Mouse (Mus musculus) macrophage (primary cell): ENCODE results near the gene Plch2. TPM values are rescaled to one million over a fixed set of nuclear protein-coding genes. Genes with fewer than 3 reads are reported as not detected.

ENCODE experiments used
- H3K27ac ChIP-seq: fragments of 350-480 bp; formaldehyde crosslinking; 2 replicates; pipeline ENCODE4 v1.9.0; 2021
- H3K36me3 ChIP-seq: fragments of 350-480 bp; formaldehyde crosslinking; 2 replicates; pipeline ENCODE4 v1.9.0; 2021; ENCODE audit errors: inconsistent target
- H3K4me3 ChIP-seq: fragments of 350-480 bp; formaldehyde crosslinking; 2 replicates; pipeline ENCODE4 v1.9.0; 2021; ENCODE audit errors: inconsistent target
- H3K79me2 ChIP-seq: fragments of 350-480 bp; formaldehyde crosslinking; 2 replicates; pipeline ENCODE4 v1.9.0; 2021; ENCODE audit errors: inconsistent target
- WGBS: methylation state at CpG from one replicate; pipeline ENCODE4 v1.1.7; 2026; ENCODE audit warnings: inconsistent platforms; ENCODE audit not compliant: missing documents; 5-methylcytosine and 5-hydroxymethylcytosine counted together
- polyA plus RNA-seq: library from polyadenylated mRNA; stranded (reverse); fragments of 250-400 nt; gene quantifications from 3 replicates; pipeline ENCODE4 v1.2.4, GENCODE M21; 2018; ENCODE audit warnings: inconsistent platforms

Plch2 gene
- polyA plus RNA-seq, 1 experiment from 2014 or later: not detected

- 74% methylated on average over 8 of the region's 8 CpGs for WGBS
- Histone ChIP-seq H3K79me2 (no peaks in the 10 kb centered on the region), H3K4me3 (no peak overlapping the region), H3K27ac (no peak overlapping the region), H3K36me3 (no peaks in the 10 kb centered on the region)
Measured at GRCm38 (mm10) chr4:154958621-154959020, 98.0 kb downstream of the Plch2 start.

DNA sequence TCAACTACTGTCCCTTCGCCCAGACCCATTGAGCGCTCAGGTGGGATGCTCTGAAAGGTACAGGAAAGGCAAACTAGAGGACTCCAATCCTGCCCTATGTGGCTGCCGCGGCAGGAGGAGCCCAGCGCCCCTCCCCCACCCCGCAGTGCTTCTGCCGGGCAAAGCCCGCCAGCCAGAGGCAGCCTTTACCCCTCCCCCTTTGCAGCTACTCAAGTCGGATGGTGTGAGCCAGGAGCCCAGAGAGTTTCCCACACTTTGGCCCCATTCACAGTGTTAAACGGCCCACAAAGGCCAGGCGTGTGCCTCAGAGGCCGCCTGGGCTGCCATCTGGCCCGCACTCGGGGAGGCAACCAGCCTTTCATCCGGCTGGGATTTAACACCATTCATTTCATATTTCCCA is 98.4 kb downstream of the Plch2 start:
- no peak overlapping the region for H3K27ac ChIP-seq
- H3K4me3 ChIP-seq: no peak overlapping the region
- 53% methylated on average over 14 of the region's 15 CpGs for WGBS
- no peaks in the 10 kb centered on the region for H3K36me3 ChIP-seq
- H3K79me2 ChIP-seq: no peaks in the 10 kb centered on the region

DNA sequence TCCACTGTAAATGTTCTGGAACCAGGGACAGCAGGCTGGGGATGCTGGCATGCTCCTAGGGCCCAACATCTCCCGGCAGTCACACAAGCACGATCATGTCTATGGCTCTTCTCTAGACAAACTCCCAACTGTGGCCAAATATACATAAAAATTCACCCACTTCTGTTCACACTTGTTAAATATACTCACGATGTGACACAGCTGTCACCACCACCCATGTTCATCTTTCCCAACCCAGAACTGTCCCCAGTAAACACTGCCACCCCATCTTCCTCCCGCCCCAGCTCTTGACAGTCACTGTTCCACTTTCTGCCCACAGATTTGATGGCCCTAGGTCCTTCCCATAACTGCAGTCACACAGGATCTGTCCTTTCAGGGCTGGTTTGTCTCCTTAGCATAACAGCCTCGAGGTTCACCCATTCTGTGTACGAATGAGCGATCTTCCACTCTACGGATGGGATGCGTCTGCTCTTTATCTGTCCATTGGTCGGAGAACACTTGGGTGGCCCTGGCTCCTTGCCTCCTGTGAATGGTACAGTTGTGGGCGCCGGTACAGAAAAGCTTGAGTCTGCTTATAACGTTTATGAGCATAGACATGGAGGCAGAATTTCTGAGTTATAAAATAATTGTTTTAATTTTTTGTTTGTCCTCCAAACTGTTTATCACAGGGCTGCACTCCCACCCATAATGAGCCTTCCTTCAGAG is 99.1 kb downstream of the Plch2 start:
- Histone ChIP-seq H3K79me2 (no peaks in the 10 kb centered on the region), H3K27ac (no peak overlapping the region), H3K4me3 (no peak overlapping the region), H3K36me3 (no peaks in the 10 kb centered on the region)
- WGBS: 86% methylated on average over 13 of the region's 13 CpGs

DNA sequence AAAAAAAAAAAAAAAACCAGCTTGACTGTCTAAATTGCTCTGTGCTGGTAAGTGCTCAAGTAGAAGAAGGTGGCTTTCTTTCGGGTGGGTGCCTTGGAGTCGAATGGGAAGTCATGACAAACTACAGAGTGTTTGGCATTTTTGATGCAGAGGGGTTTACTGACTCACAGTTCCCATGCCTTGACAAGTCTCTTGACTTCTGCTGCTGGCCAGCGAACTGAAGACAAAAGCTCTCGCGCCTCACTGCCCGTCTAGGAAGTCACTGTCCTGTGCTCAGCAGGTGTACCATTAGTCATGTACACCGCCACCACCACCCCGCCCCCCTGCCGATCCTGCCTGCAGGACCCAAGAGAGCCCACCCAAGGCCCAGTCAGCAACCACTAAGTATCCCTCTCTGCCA is 100.0 kb downstream of the Plch2 start:
- whole genome bisulfite sequencing: 90% methylated on average over 9 of the region's 9 CpGs
- no peak overlapping the region for H3K27ac ChIP-seq
- H3K36me3 ChIP-seq: no peaks in the 10 kb centered on the region

DNA sequence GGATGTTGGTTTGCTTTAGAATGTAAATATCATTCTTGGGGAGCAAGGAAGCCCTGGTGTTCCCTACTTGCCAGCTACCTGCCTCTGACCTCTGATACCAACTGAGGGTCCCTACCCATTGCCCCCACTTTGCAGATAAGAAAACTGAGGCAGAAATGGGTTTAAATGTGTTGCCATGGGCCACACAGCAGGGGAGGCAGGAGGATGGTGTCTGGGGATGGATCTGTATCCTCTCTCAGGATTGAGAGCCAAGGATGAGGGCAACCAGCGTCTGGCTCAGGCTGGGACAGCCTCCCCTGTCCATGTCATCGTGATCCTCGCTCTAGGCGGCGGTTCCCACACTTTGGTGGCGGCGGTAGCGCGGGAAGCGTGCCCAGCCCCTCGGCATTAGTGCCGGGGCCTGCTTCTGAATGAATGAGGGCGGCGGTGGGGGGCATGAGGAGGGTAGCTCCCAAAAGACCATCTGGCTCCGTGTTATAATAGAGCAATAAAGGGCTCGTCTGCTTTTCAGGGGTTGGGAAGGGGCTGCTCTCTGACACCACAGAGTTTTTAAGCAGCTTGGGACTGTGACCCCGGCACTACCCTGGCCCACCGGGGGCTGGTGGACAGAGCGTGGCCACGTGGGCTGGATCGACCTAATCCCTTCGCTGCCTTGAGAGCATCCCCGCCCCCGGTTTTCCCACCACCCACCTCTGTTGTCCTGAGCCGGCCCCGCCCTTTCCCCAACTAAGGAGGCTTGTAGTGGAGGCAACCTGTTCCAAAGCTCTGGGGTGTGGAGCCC is 103.9 kb downstream of the Plch2 start:
- no peak overlapping the region for H3K4me3 ChIP-seq
- no peak overlapping the region for H3K27ac ChIP-seq
- 10% methylated on average over 26 of the region's 26 CpGs for WGBS
- H3K36me3 ChIP-seq: no peaks in the 10 kb centered on the region
- H3K79me2 ChIP-seq: no peaks in the 10 kb centered on the region

More for the DNA sequence above, 100.0 kb downstream of the Plch2 start:
- H3K4me3 ChIP-seq: no peak overlapping the region
- H3K79me2 ChIP-seq: no peaks in the 10 kb centered on the region

DNA sequence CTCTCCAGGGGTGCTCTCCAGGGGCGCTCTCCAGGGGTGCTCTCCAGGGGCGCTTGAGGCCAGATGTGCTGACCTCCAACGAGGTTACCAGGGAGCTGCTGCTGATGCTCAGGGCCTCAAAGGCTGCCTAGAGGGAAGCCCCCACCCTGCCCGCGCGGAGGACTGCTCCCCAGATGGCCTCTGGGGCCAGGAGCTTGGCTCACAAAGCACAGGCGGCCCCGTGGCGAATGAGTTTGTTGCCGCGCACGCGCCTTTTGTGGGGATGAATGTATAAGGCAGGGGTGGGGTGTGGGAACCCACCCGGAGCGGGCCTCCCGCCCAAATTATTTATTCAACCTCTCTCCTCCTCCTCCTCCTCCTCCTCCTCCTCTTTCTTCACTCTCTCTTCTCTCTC is 107.0 kb downstream of the Plch2 start:
- WGBS: 22% methylated on average over 14 of the region's 16 CpGs
- no peaks in the 10 kb centered on the region for H3K79me2 ChIP-seq
- no peak overlapping the region for H3K27ac ChIP-seq
- no peaks in the 10 kb centered on the region for H3K36me3 ChIP-seq
- H3K4me3 ChIP-seq: no peak overlapping the region

DNA sequence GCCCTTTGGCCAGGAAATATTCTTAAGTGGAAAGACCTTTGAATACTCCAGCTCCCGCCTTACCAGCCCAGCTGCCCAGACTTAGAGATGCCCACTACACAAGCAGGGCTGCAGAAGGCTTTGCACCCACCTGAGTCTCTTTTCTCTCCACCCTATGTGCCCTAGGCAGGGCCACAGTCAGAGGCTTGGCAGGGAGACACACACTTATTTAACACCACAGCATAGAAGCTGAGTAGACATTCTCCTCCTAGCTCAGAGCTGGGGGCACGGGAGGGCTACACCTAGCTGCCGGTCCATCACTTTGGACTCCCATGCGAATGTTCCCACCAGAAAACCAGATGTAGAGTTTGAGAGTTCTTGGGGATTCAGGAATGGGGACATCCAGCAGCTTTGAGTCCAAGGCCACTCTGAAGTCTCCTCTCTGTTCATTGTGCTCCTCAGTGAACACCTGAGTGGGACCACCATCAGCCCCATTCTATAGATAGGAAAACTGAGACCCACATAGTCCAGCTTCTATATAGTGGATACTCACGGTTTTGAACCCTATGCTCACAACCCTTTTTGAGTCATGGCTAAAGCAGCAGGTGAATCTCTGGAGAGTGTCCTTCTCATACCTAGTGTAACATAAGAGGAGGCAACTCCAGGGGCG is 107.5 kb downstream of the Plch2 start:
- Histone ChIP-seq H3K79me2 (no peaks in the 10 kb centered on the region), H3K4me3 (no peak overlapping the region), H3K27ac (no peak overlapping the region), H3K36me3 (no peaks in the 10 kb centered on the region)
- 87% methylated on average over 6 of the region's 6 CpGs for WGBS

DNA sequence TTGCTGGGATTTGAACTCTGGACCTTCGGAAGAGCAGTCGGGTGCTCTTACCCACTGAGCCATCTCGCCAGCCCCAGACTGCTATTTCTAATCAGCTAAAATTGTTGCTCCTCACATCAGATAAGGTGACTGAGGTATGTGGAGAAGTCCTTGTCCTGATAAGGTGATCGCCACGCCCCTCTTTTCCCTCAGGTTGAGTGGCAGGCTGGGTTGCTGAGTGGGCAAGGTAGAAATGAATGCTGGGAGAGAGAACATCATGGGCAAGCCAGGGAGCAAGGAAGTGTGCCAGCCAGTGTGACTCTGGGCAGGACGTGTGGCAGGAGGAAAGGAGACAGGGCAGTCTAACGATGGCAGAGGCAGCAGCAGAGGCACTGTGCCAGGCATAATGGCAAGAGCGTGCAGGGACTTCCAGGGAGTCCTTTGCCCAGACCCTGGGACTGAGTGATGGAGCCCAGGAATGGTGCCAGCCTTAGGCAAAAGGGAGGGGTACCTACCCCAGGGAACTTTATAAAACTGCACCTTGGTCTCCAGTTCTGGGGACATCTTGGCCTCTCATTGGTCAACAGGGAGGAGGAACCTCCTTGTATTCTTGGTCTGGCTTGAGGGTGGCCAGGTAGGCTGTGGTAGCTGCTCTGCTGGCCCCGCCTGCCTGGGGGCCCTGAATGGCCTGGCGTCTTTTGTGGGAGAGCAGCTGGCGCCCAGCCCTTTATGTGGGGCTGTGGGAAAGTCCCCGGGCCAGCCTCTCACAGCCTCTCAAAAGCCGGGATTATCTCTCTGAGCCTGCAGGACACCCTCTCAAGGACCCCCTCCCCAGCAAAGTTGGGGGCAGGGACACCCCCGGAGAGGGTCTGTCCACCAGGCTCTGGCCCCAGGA is 108.3 kb downstream of the Plch2 start:
- no peaks in the 10 kb centered on the region for H3K79me2 ChIP-seq
- no peak overlapping the region for H3K4me3 ChIP-seq
- 47% methylated on average over 12 of the region's 14 CpGs for WGBS
- H3K36me3 ChIP-seq: no peaks in the 10 kb centered on the region
- no peak overlapping the region for H3K27ac ChIP-seq

DNA sequence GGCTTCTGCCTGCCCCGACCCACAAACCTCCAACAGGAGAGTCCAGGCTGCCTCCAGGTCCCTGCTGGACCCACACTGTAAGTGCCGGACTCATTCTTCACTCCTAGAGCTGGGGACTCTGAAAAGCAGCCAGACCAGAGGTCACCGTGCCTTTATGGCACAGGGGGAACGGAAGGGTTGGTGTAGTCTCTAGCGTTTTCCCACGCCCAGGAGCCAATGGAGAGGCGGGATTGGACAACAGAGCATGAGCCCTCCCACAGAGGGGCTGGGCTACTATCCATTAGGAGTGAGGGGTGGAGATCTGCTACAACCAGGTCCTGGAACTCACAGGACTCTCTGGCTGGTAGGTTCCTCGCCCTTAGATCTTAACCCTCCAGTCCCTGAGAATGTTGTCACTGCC is 110.3 kb downstream of the Plch2 start:
- H3K36me3 ChIP-seq: no peaks in the 10 kb centered on the region
- no peak overlapping the region for H3K4me3 ChIP-seq
- WGBS: 29% methylated on average over 8 of the region's 8 CpGs
- no peaks in the 10 kb centered on the region for H3K79me2 ChIP-seq
- no peak overlapping the region for H3K27ac ChIP-seq

- Histone ChIP-seq H3K36me3 (no peaks in the 10 kb centered on the region), H3K79me2 (no peaks in the 10 kb centered on the region), H3K27ac (0 out of 2 replicates have a peak overlapping the region, but pooled peaks have one; percentile 5), H3K4me3 (no peak overlapping the region)
- 12% methylated on average over 2 of the region's 2 CpGs for WGBS
Measured at GRCm38 (mm10) chr4:154944121-154944590, 112.4 kb downstream of the Plch2 start.

GRCm38 (mm10) chr4:154943323-154944039 is 113.1 kb downstream of the Plch2 start:
- Histone ChIP-seq H3K4me3 (no peak overlapping the region), H3K27ac (0 out of 2 replicates have a peak overlapping the region, but pooled peaks have one; percentile 5)
- 95% methylated on average over 6 of the region's 6 CpGs for WGBS

DNA sequence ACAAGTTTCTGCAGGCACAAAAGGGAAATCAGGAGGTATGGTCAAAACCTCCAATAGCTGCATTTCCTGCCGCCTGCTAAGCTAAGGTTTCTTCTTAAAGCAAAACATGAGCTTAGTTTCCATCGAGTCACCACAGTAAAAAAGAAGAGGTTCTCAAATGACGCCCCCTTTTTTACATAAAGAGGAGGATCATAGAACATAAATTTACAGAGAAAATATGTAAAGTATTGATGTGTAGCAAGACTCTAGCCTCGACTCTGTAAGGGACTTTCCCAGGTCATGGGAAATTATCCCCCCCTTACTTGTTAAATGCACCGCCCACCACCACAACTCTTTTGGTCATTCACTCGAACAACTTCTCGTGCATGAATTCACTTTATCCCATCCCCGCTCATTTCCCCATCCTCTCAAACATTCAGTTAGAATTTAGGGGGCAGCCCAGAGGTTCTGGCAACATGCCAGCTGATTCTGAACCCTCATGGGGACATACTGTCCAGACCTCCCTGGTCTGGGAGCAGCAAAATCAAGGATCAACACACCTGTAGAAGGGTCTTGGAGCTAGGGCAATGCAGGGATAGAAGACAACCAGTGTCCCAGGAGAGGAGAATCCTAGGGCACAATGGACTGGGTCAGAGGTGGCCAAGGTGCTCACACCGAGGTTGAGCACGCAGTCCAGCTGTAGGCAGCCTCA is 113.8 kb downstream of the Plch2 start:
- Histone ChIP-seq H3K79me2 (no peaks in the 10 kb centered on the region), H3K27ac (no peak overlapping the region), H3K36me3 (no peaks in the 10 kb centered on the region), H3K4me3 (no peak overlapping the region)
- WGBS: 79% methylated on average over 10 of the region's 10 CpGs

More at GRCm38 (mm10) chr4:154943323-154944039, 113.1 kb downstream of the Plch2 start:
- no peaks in the 10 kb centered on the region for H3K79me2 ChIP-seq
- no peaks in the 10 kb centered on the region for H3K36me3 ChIP-seq

DNA sequence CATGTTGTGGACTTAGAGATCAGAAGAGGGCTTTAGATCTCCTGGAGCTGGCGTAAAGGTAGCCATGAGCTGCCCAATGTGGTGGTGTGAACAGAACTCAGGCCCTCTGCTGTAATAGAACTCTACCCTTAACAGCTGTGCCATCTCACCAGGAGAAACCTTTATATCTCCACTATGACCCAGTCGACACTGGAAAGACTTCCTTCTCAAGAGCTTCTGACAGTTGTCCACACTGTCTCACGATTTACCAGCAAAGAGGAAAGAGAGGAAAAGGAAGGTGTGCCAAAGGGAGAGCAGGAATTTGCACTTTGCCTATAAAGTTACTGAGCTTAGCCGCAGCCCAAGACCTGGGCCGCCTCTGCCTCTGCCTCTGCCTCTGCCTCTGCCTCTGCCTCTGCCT is 114.8 kb downstream of the Plch2 start:
- Histone ChIP-seq H3K36me3 (no peaks in the 10 kb centered on the region), H3K4me3 (no peak overlapping the region), H3K79me2 (no peaks in the 10 kb centered on the region), H3K27ac (no peak overlapping the region)
- WGBS: 100% methylated on average over 5 of the region's 5 CpGs
